Mouse (Mus musculus): ENCODE data around the gene Calm5. TPM values are rescaled to one million over a fixed set of nuclear protein-coding genes. Genes with fewer than 3 reads are reported as not detected.

Gene Calm5
- polyA plus RNA-seq, 1 experiment = not detected

DNA sequence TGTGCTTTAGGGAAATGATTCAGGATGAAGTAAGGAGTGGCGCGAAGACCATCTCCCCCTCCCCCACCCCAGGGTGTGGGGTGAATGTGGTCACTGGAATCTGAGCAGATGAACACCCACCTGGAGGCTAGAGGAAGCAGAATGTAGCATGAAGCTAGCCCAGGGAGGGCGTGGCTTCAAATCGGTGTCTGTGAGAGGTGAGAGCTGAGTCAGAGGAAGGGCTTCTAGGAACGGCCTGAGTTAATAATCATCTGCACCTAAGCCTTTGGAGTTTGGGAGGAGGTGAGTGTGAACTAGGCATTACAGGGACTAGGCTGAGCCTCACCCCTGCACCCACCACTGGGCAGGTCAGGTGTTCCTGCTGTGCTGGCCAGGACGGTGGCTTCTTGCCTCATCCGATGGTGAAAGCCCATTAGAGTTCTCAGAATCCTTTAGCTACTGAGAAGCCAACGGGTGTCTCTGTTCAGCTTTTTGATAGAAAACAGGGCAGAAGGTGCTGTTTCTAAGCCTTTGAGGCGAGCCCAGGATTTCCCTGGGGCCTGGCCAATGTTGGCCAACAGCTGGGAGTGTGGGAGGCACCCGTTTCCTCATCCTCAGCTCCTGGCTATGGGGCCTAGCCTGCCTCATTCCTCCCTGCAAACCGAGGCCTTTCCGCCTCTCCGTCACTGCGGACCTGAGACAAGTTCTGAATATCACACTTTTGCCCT lies 11.8 kb downstream of the Calm5 start:
- H3K4me1 ChIP-seq (ENCODE audit: control insufficient read depth, insufficient read depth, low read length) = no peaks in the 10 kb centered on the region
- TF ChIP-seq POLR2A (IDR thresholded peaks at IDR 0.05; ENCODE audit: extremely low read depth, insufficient read depth, low read length) = no peak
- no peak for TF ChIP-seq CTCF (IDR thresholded peaks at IDR 0.05; ENCODE audit: extremely low read depth, insufficient read depth, low read length)
- no peak overlapping the region for H3K27ac ChIP-seq (ENCODE audit: insufficient read depth, low read length)
- no peak overlapping the region for H3K4me3 ChIP-seq (ENCODE audit: insufficient read depth, low read length)

DNA sequence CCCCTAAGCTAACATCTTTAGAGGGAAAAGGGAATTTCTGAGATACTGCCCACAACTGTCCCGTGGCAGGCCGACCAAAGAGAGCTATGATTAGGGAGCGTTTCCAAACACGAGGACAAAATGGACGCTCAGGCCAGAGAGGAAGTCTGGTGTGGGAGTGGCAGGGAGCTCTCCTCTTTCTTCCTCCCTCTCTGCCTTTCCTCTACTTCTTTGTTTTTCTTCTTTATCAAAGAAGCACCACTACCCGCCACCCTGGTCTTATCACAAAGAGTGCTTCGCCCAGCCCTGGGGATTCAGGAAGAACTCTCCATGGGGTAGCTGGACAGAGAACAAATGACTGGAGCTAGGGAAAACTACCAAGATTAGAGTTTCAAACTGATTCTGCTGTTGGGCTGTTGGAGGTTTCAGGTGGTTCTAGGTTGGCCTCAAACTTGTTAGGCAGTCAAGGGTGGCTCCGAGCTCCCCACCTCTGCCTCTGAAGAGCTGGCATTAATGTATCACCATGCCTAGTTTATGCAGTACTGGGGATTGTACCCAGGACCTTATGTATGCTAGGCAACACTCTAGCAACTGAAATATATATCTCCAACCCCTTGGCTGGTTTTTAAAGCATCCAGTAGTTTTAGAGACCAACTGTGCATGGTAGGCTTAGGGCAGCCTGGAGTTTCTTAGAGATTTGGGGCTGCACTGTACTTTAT lies 12.5 kb downstream of the Calm5 start:
- Histone ChIP-seq H3K4me3 (ENCODE audit: insufficient read depth, low read length) (no peak overlapping the region), H3K27ac (ENCODE audit: insufficient read depth, low read length) (no peak overlapping the region), H3K4me1 (ENCODE audit: control insufficient read depth, insufficient read depth, low read length) (no peaks in the 10 kb centered on the region)
- TF ChIP-seq POLR2A (IDR thresholded peaks at IDR 0.05; ENCODE audit: extremely low read depth, insufficient read depth, low read length) = no peak
- no peak for TF ChIP-seq CTCF (IDR thresholded peaks at IDR 0.05; ENCODE audit: extremely low read depth, insufficient read depth, low read length)

DNA sequence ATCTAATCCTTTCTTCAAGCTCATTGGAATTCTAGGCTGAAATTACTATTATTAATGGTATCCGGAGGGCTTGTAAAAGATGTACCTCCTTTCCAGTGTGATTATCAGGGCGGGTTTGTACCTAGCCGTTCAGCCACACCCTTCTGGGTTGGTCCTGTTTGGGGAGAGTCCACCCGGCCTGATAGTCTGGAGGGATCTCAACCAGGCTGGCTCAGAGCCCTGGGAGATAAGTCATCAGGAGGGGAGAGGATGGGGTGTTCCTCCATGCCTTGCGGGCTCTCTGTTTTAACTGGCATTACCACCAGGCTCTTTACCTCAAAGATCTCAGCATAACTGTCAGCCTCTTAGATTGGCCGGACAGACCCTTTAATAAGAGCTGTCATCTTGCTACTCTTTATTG lies 13.2 kb downstream of the Calm5 start:
- TF ChIP-seq POLR2A (IDR thresholded peaks at IDR 0.05; ENCODE audit: extremely low read depth, insufficient read depth, low read length) (no peak), CTCF (IDR thresholded peaks at IDR 0.05; ENCODE audit: extremely low read depth, insufficient read depth, low read length) (no peak)
- Histone ChIP-seq H3K27ac (ENCODE audit: insufficient read depth, low read length) (no peak overlapping the region), H3K4me1 (ENCODE audit: control insufficient read depth, insufficient read depth, low read length) (no peaks in the 10 kb centered on the region), H3K4me3 (ENCODE audit: insufficient read depth, low read length) (no peak overlapping the region)

DNA sequence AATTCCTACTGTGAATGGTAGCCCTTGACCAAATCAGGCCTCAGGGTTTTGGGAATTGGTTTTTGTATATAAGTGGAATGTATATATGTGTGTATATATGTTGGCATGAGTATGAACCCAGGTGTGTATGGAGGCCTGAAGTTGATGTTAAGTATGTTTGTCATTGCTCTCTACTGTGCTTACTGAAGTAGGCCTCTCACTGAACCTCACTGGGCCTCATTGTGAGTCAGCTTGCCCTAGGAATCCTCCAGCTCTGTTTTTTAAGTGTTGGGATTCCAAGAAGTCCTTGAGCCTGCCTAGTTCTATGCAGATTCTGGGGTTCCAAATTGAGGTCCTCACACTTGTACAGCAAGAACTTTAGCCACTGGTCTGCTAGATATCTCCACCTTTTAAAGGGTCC lies 15.9 kb downstream of the Calm5 start:
- H3K4me1 ChIP-seq (ENCODE audit: control insufficient read depth, insufficient read depth, low read length) = no peaks in the 10 kb centered on the region
- TF ChIP-seq CTCF (IDR thresholded peaks at IDR 0.05; ENCODE audit: extremely low read depth, insufficient read depth, low read length) (no peak), POLR2A (IDR thresholded peaks at IDR 0.05; ENCODE audit: extremely low read depth, insufficient read depth, low read length) (no peak)
- H3K4me3 ChIP-seq (ENCODE audit: insufficient read depth, low read length) = no peak overlapping the region
- H3K27ac ChIP-seq (ENCODE audit: insufficient read depth, low read length) = no peak overlapping the region

DNA sequence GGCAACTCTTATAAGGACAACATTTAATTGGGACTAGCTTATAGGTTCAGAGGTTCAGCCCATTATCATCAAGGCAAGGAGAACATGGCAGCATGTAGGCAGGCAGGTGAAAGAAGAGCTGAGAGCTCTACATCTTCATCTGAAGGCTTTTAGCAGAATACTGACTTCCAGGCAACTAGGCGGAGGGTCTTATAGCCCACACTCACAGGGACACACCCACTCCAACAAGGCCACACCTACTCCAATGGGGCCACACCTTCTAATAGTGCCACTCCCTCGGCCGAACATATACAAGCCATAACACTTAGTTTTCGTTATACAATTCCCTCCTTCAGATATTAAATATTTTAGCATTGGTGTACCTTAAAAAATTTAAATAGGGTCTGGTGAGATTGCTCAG lies 18.9 kb downstream of the Calm5 start:
- TF ChIP-seq CTCF (IDR thresholded peaks at IDR 0.05; ENCODE audit: extremely low read depth, insufficient read depth, low read length) (no peak), POLR2A (IDR thresholded peaks at IDR 0.05; ENCODE audit: extremely low read depth, insufficient read depth, low read length) (no peak)
- H3K4me1 ChIP-seq (ENCODE audit: control insufficient read depth, insufficient read depth, low read length) = peaks cover 2% of the 10 kb centered on the region; the same call in 1 of the 2 replicates
- no peak overlapping the region for H3K27ac ChIP-seq (ENCODE audit: insufficient read depth, low read length)
- H3K4me3 ChIP-seq (ENCODE audit: insufficient read depth, low read length) = no peak overlapping the region

DNA sequence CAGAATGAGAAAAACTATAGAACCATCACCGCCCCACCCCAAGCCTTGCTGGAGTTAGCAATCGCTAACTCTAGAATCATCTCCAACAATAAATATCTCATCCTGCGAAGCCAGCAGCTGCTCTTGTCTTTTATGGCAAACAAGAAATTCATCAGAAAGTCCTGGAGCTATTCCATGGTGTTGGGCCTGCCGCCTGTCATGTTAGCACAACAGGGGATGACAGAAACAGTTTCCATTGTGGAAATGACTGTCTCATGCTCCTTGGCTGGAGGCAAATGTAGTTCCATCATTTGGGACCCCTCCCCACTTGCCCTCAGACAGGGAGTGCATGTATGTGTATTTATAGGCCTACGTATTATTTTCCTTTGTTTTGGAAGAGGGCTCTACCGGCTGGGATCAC lies 22.5 kb downstream of the Calm5 start:
- H3K4me1 ChIP-seq (ENCODE audit: control insufficient read depth, insufficient read depth, low read length) = peaks cover 2% of the 10 kb centered on the region; the same call in 1 of the 2 replicates
- H3K4me3 ChIP-seq (ENCODE audit: insufficient read depth, low read length) = no peak overlapping the region
- TF ChIP-seq POLR2A (IDR thresholded peaks at IDR 0.05; ENCODE audit: extremely low read depth, insufficient read depth, low read length) (no peak), CTCF (IDR thresholded peaks at IDR 0.05; ENCODE audit: extremely low read depth, insufficient read depth, low read length) (no peak)
- no peak overlapping the region for H3K27ac ChIP-seq (ENCODE audit: insufficient read depth, low read length)

DNA sequence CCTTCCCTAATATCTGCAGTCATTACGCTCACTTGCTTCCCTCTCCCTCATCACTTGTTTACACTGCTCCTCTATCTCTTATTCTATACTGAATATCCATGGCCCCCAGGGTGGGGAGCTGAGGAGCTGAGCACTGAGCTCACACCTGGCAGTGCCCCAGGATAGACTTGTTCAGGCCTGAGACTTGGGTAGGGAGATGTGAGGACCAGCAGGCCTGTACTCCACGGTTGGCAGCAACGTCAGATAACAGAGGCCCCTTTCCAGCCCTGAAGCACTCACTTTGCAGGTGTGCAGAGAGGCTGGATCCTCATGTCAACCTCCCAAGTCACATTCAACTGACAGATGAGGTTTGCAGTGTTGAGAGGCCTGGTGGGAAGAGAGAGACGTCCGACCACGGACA lies 23.2 kb downstream of the Calm5 start:
- H3K27ac ChIP-seq (ENCODE audit: insufficient read depth, low read length) = no peak overlapping the region
- no peak for TF ChIP-seq POLR2A (IDR thresholded peaks at IDR 0.05; ENCODE audit: extremely low read depth, insufficient read depth, low read length)
- no peak overlapping the region for H3K4me3 ChIP-seq (ENCODE audit: insufficient read depth, low read length)
- peaks cover 2% of the 10 kb centered on the region; the same call in 1 of the 2 replicates for H3K4me1 ChIP-seq (ENCODE audit: control insufficient read depth, insufficient read depth, low read length)

DNA sequence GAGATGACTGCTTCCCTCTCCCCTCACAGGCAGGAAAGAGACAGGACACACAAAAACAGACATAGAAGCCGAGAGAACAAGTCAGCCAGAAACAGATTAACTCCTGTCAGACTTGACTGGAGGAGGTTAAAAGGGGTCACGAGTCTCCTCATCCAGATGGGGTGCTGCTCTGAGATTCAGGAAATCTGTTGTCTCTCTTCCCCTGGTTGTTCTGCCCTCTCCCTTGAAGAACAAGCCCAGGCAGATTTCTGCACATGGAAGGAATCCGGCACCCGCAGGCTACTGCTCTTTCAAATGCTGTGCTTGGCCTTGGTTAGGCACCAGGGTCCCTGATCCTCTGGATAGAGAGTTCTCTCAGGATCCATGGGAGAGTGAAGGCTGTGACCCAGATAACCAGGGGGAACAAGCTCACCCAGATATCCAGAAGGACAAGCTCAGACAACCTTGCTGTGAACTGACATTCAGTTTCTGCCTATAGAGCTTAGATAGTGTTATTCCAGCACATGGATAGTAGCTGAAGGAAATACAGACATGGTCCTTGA lies 23.8 kb downstream of the Calm5 start:
- H3K27ac ChIP-seq (ENCODE audit: insufficient read depth, low read length) = no peak overlapping the region
- H3K4me3 ChIP-seq (ENCODE audit: insufficient read depth, low read length) = no peak overlapping the region
- TF ChIP-seq POLR2A (IDR thresholded peaks at IDR 0.05; ENCODE audit: extremely low read depth, insufficient read depth, low read length) (no peak), CTCF (IDR thresholded peaks at IDR 0.05; ENCODE audit: extremely low read depth, insufficient read depth, low read length) (no peak)
- peaks cover 2% of the 10 kb centered on the region; the same call in 1 of the 2 replicates for H3K4me1 ChIP-seq (ENCODE audit: control insufficient read depth, insufficient read depth, low read length)

DNA sequence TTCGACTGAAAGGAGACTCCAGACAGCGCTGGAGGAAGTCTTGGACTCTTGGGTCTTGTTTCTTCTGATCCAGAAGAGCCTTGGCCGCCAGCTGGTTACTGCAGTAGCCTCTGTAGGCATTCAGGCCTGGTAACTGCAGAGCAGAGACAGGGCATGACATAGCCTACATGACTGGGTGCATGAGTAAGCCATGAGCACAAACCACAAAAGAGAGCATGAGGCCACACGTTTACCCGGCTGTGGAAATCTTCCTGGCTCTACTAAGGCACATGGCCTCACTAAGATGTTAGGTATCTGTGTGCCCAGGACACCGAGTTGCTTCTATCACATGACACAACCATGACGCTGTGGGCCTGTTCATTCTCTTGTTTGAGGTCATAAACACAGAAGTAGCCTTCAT lies 32.7 kb downstream of the Calm5 start:
- H3K27ac ChIP-seq (ENCODE audit: insufficient read depth, low read length) = no peak overlapping the region
- no peak overlapping the region for H3K4me3 ChIP-seq (ENCODE audit: insufficient read depth, low read length)
- TF ChIP-seq POLR2A (IDR thresholded peaks at IDR 0.05; ENCODE audit: extremely low read depth, insufficient read depth, low read length) (no peak), CTCF (IDR thresholded peaks at IDR 0.05; ENCODE audit: extremely low read depth, insufficient read depth, low read length) (no peak)
- peaks cover 1% of the 10 kb centered on the region; the same call in 1 of the 2 replicates for H3K4me1 ChIP-seq (ENCODE audit: control insufficient read depth, insufficient read depth, low read length)

DNA sequence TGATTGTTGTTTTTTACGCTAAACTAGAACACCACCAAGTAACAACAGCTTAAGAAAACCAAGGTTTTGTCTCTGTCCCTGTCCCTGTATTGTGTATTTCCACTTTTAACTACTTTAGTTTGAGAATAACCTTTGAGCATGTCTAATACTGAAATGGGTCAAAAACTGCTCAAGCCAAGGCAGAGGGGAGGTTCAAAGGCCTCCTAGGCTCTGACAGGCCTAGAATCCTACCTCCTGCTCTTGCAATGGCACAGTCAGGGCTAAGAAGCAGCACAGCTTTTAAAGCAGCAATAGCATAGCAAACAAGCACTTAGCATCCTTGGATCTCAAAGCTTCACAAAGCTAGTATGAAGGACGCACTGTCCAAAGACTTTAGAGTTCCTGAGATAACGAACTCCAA lies 35.1 kb downstream of the Calm5 start:
- H3K4me1 ChIP-seq (ENCODE audit: control insufficient read depth, insufficient read depth, low read length) = peaks cover 1% of the 10 kb centered on the region; the same call in 1 of the 2 replicates
- no peak overlapping the region for H3K4me3 ChIP-seq (ENCODE audit: insufficient read depth, low read length)
- TF ChIP-seq CTCF (IDR thresholded peaks at IDR 0.05; ENCODE audit: extremely low read depth, insufficient read depth, low read length) = no peak
- no peak for TF ChIP-seq POLR2A (IDR thresholded peaks at IDR 0.05; ENCODE audit: extremely low read depth, insufficient read depth, low read length)
- H3K27ac ChIP-seq (ENCODE audit: insufficient read depth, low read length) = no peak overlapping the region
